Mouse (Mus musculus) lung, postnatal 0 days (tissue): ENCODE measurements around the gene Grk6. TPM values are rescaled to one million over a fixed set of nuclear protein-coding genes. Genes with fewer than 3 reads are reported as not detected.
"Not testable (repeated sequence)": the region's sequence is repeated elsewhere in the genome, so short reads cannot be mapped to it uniquely, and the experiment has no call there.

Source experiments
- ATAC-seq: fragments of 200-750 bp; cut with Nextera tagmentation; 2 replicates; pipeline ENCODE4 v1.8.0; 2017; ENCODE audit warnings: moderate library complexity
- DNase-seq: peaks from one replicate; pipeline ENCODE4 v3.0.0-alpha.2; 2016; ENCODE audit warnings: low spot score
- H3K27ac ChIP-seq: fragments of 300-500 bp; sonication (generic); 2 replicates; pipeline ENCODE4 v1.5.1; 2014; ENCODE audit warnings: antibody characterized with exemption, mild to moderate bottlenecking, low read length, mixed read lengths
- H3K27me3 ChIP-seq: fragments of 300-500 bp; sonication (generic); replicated peaks from 2 replicates; pipeline ENCODE4 v1.6.1; 2014; ENCODE audit warnings: low read length, mixed read lengths; ENCODE audit not compliant: insufficient read depth
- H3K36me3 ChIP-seq: fragments of 300-500 bp; sonication (generic); 2 replicates; pipeline ENCODE4 v1.6.1; 2014; ENCODE audit warnings: low read length, mixed read lengths; ENCODE audit not compliant: insufficient read depth
- H3K4me1 ChIP-seq: fragments of 300-500 bp; sonication (generic); 2 replicates; pipeline ENCODE4 v1.6.1; 2014; ENCODE audit warnings: antibody characterized with exemption, low read depth, low read length, mixed read lengths; ENCODE audit not compliant: insufficient read depth
- H3K4me2 ChIP-seq: fragments of 300-500 bp; sonication (generic); replicated peaks from 2 replicates; pipeline ENCODE4 v1.6.1; 2014; ENCODE audit warnings: low read depth, mild to moderate bottlenecking, low read length, moderate library complexity, mixed read lengths
- H3K4me3 ChIP-seq: fragments of 300-500 bp; sonication (generic); 2 replicates; pipeline ENCODE4 v1.5.1; 2014; ENCODE audit warnings: low read depth, low read length
- H3K9ac ChIP-seq: fragments of 300-500 bp; sonication (generic); replicated peaks from 2 replicates; pipeline ENCODE4 v1.6.1; 2014; ENCODE audit warnings: low read depth, mild to moderate bottlenecking
- H3K9me3 ChIP-seq: fragments of 300-500 bp; sonication (generic); 2 replicates; pipeline ENCODE4 v1.6.1; 2016; ENCODE audit warnings: low read length, mixed read lengths
- CTCF ChIP-seq: IDR thresholded peaks from 2 replicates; pipeline ENCODE4 v1.5.1; 2016; ENCODE audit warnings: antibody characterized with exemption, mild to moderate bottlenecking
- EP300 ChIP-seq: IDR thresholded peaks from 2 replicates; pipeline ENCODE4 v1.6.1; 2016; ENCODE audit warnings: antibody characterized with exemption, mild to moderate bottlenecking, control low read depth
- WGBS: fragments of 180-500 bp; shearing (Covaris S2); extraction: QIAGEN DNeasy Blood & Tissue Kit; methylation state at CpG from one replicate; pipeline ENCODE4 v1.1.7; 2014; 5-methylcytosine and 5-hydroxymethylcytosine counted together
- polyA plus RNA-seq: library from polyadenylated mRNA; unstranded; fragments of >200 nt; fragmentation: Nextera tagmentation; extraction: Ambion mirVana; gene quantifications from 2 replicates; pipeline ENCODE4 v1.2.1, GENCODE M21; 2015

The Grk6 gene
- polyA plus RNA-seq, 1 experiment from 2014 or later = 20.4 TPM

DNA sequence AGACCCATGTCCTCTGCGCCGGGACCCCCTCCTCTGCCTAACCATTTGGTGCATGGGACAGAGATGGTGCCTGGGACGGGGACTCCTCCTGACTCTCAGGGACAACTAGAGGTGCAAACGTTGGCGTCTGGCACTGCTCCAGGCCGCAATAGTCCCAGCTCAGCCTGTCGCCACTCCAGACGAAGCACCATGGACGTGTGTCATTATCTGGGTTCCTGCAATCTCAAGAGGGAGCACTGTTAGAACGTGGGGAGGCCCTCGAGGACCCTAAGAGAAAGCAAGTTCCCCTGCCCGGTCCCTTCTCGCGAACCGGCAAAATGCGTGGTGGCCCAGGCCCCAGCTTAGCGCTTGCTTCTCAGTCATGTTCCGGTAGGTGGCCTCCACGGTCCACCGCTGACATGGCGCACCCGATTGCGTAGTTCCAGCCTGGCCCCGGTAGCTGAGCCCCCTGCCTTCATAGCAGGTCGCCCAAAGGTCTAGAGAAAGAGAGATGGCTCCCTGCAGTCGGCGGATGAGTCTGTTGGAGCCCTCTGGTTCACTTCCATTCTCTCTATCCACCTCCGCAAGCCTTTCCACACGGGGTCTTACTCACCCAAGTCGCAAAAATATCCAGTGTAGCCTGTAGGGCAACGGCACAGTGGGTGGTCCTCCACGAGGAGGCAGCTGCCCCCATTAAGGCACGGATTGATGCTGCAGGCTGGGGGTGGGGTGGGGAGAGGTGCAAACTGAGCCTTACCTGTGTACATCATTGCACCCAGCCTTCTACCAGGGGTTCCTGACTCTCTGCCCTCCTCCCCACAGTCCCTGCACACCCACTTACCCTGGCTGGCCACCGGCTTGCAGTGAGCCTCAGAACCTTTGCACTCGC is 23.7 kb upstream of the Grk6 start:
- peak; percentile 74 for ATAC-seq
- Histone ChIP-seq H3K4me2 (peak overlapping the region; percentile 45), H3K4me3 (peak overlapping the region; percentile 17; the same call in 1 of the 2 replicates), H3K27ac (no peak overlapping the region), H3K4me1 (0 out of 2 replicates have a peak, but pooled peaks cover 4% of the 10 kb centered on the region), H3K9me3 (no peaks in the 10 kb centered on the region), H3K27me3 (peaks cover 38% of the 10 kb centered on the region), H3K36me3 (no peaks in the 10 kb centered on the region), H3K9ac (no peak overlapping the region; the same call in 1 of the 2 replicates)
- TF ChIP-seq CTCF (peak; percentile 88), EP300 (no peak)
- DNase-seq = peak; percentile 71
- WGBS = 13% methylated on average over 31 of the region's 35 CpGs

DNA sequence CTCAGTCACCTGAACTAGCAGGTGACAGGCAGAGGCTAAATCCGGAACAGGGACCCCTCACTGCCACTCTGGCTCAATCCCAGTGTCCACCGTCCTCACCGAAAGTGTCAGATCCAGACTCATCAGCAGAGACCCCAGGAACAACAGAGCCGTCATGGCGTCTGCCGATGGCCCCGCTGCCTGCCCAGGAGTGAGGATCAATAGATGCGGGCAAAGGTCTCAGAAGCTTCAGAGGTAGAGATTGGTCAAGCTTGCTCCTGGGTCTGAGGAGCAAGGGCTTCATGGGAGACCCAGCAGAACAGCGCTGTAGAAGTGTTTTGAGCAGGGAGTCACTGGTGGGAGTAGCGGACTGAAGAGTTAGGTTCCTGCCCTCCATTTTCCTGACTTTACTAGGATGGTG is 18.3 kb upstream of the Grk6 start, which contains the start of gene F12:
Gene F12 (minus strand): TSS at position 181 of the 400 bp plus-strand sequence.
- no peak for ATAC-seq
- Histone ChIP-seq H3K4me2 (no peak within 1 kb of the TSS), H3K9me3 (0 out of 2 replicates have a peak, but pooled peaks cover 3% of the 10 kb centered on the region), H3K27me3 (peaks cover 5% of the 10 kb centered on the region), H3K4me3 (no peak within 1 kb of the TSS), H3K4me1 (no peaks in the 10 kb centered on the region), H3K36me3 (no peaks in the 10 kb centered on the region), H3K9ac (no peak within 1 kb of the TSS), H3K27ac (no peak within 1 kb of the TSS)
- no peak for DNase-seq
- TF ChIP-seq EP300 = no peak
- TF ChIP-seq CTCF = no peak
- WGBS = 90% methylated on average over 10 of the region's 10 CpGs

DNA sequence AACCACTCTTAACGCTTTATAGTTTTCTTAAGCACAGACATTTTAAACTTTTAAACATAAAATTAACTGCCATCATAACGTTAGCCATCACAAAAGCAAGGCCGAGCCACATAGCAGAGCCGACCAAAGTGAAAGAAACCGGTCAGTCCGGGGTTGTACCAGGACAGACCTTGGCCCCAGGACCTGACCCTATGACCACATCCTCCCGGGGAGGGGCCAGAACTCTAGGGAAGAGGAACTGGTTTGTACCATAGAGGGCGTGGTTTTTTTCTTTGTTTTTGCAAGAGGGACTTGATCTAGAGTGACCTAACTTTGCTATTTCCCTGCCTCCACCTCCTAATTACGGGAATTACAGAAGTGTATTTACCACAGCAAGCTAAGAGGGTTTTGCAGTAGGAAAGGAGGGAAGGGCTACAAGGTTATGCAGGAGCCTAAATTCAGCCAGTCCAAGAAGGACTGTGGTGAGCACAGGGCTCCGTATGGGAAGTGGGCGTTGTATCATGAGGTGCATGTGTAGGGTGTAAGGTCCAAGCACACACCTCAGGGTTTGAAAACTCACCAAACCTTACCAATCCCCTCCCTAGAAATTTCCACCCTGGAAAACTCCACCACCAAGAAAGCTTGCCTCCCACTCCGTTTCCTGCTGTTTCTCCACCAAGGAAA is 15.5 kb upstream of the Grk6 start:
- Histone ChIP-seq H3K4me2 (no peak overlapping the region), H3K9me3 (0 out of 2 replicates have a peak, but pooled peaks cover 3% of the 10 kb centered on the region), H3K27me3 (no peaks in the 10 kb centered on the region), H3K27ac (no peak overlapping the region), H3K4me1 (no peaks in the 10 kb centered on the region), H3K36me3 (no peaks in the 10 kb centered on the region), H3K9ac (no peak overlapping the region), H3K4me3 (no peak overlapping the region)
- ATAC-seq = peak; percentile 84
- TF ChIP-seq CTCF (no peak), EP300 (no peak)
- peak; percentile 70 for DNase-seq
- 60% methylated on average over 12 of the region's 12 CpGs for WGBS

DNA sequence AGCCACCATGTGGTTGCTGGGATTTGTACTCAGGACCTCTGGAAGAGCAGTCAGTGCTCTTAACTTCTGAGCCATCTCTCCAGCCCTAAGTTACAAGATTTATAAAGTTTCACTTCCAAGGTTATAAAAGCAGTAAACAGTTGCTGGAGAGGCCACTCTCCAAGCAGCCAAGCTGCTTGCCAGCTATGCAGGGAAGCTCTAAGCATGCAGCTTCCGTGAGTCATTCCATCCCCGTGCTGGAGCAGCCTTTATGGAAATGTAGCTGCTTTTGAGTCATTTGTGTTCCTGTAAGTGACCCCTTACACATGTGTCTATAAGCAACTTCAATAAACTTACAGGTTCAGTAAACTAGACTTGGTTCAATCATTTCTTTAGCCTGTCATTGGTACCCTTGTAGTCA is 14.3 kb upstream of the Grk6 start:
- H3K4me3 ChIP-seq = no peak overlapping the region

DNA sequence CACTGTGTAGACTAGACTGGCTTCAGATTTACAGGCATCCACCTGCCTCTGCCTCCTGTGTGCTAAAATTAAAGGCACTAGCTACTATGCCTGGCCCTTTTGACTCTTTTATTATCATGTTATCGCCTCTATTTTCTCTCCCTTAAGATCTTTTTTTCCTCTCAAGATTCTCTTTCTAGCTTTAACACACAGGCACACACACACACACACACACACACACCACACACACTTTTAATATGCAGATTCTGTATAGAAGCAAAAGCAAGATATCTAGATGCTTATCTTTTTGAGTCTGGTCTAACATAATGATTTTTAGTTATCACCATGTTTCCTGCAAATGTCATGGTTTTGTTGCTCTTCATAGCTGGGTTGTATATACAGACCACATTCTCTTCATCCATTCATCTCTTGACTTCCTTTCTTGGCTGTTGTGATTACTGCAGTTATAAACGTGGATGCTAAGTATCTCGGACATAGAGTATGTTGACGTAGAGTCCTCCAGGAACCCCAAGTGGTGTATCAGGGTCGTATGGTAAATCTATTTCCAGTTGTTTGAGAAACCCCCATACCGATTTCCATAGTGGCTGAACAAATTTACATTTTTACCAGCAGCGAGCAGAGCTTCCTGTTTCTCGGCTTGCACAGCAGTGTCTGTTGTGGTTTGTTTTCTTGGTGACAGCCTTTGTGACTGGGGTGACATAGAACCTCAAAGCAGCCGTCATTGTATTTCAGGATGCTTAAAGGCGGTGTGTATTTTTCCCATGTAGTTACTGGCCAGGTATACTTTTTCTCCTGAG is 12.8 kb upstream of the Grk6 start:
- H3K27me3 ChIP-seq = no peaks in the 10 kb centered on the region
- ATAC-seq (no peak), DNase-seq (no peak)
- no peak overlapping the region for H3K9ac ChIP-seq
- 50% methylated on average over 10 of the region's 10 CpGs for WGBS
- H3K4me1 ChIP-seq = no peaks in the 10 kb centered on the region
- no peak overlapping the region for H3K4me3 ChIP-seq
- H3K36me3 ChIP-seq = no peaks in the 10 kb centered on the region
- no peak overlapping the region for H3K4me2 ChIP-seq
- TF ChIP-seq EP300 (no peak), CTCF (no peak)
- 0 out of 2 replicates have a peak, but pooled peaks cover 3% of the 10 kb centered on the region for H3K9me3 ChIP-seq
- no peak overlapping the region for H3K27ac ChIP-seq

More for the DNA sequence above, 14.3 kb upstream of the Grk6 start:
- Histone ChIP-seq H3K36me3 (no peaks in the 10 kb centered on the region), H3K9ac (no peak overlapping the region), H3K27me3 (no peaks in the 10 kb centered on the region), H3K4me1 (no peaks in the 10 kb centered on the region), H3K27ac (no peak overlapping the region), H3K4me2 (no peak overlapping the region), H3K9me3 (0 out of 2 replicates have a peak, but pooled peaks cover 3% of the 10 kb centered on the region)
- DNase-seq (no peak), ATAC-seq (no peak)
- WGBS = 75% methylated on average over 2 of the region's 2 CpGs
- TF ChIP-seq EP300 = no peak

DNA sequence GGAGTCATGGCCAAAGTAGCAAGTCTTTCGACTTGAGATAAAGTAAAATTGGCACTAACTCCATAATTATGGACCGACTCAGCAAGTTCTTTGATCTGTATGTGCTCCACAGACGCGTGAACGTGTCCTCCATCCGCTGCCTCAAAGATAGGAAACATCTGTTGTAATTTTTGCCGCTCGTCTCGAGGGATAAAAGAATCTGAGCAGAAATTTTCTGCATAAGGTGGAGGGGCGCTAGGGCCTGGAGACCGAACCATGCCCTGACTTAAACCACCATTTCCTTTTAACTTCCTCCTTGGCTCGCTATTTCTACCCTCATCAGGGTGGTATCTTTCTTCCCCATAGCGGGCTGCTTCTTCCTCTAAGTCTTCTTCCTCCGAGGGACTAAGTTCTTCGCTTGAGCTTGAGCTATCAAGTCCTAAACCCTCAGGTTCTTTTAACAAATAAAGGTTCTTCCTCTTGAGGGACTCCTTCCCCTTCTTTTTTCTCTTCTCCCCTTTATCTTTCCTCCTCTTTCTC is 7.7 kb upstream of the Grk6 start:
- H3K27me3 ChIP-seq, H3K4me1 ChIP-seq, H3K9ac ChIP-seq, H3K27ac ChIP-seq, H3K9me3 ChIP-seq, H3K4me3 ChIP-seq, DNase-seq, H3K4me2 ChIP-seq, H3K36me3 ChIP-seq, ATAC-seq: not testable (repeated sequence)
- 72% methylated on average over 14 of the region's 15 CpGs for whole genome bisulfite sequencing
